Mouse (Mus musculus) megakaryocyte, embryonic 14.5 days (primary cell): ENCODE measurements around the gene Atp8b4.

Source experiments
- FLI1 ChIP-seq: IDR thresholded peaks from 2 replicates; pipeline ENCODE4 v1.6.1; 2012; ENCODE audit warnings: low read length, inconsistent platforms, mixed read lengths
- GATA1 ChIP-seq: IDR thresholded peaks from 3 replicates; pipeline ENCODE4 v1.6.1; 2012; ENCODE audit warnings: mixed read lengths, low read length, inconsistent platforms, borderline replicate concordance

GRCm38 (mm10) chr2:126283086-126283485 is 217.4 kb downstream of the Atp8b4 start:
- TF ChIP-seq GATA1: no peak
- no peak for TF ChIP-seq FLI1
